Mouse (Mus musculus) layer of hippocampus, postnatal 36 days (tissue): ENCODE data around the gene Olfr605. TPM values are rescaled to one million over a fixed set of nuclear protein-coding genes. Genes with fewer than 3 reads are reported as not detected.
"Not testable (repeated sequence)": the region's sequence is repeated elsewhere in the genome, so short reads cannot be mapped to it uniquely, and the experiment has no call there.

ENCODE experiments used
- DNase-seq, 2 experiments: peaks; one replicate each; pipeline ENCODE4 v3.0.0; 2022
- microRNA-seq, 2 experiments: library from miRNA; unstranded; fragments of <30 nt; microRNA quantifications; one replicate each; pipeline ENCODE4 v1.2.0; 2021
- total RNA-seq, 2 experiments: library from RNA; stranded (reverse); gene quantifications; 2 replicates each; pipeline ENCODE4 v1.2.3; 2021

The Olfr605 gene
- not detected for total RNA-seq

- DNase-seq = no peak
Observed at GRCm38 (mm10) chr7:103445339-103445738, at the start of gene Olfr605. Gene Olfr605, minus strand, starts transcription at chr7:103445439.

GRCm38 (mm10) chr7:103477106-103477505 is 31.9 kb upstream of the Olfr605 start:
- not testable (repeated sequence) for DNase-seq

- no peak for DNase-seq
Observed at GRCm38 (mm10) chr7:103469577-103469976, 24.3 kb upstream of the Olfr605 start, which contains the start of gene Olfr608. Gene Olfr608, plus strand, starts transcription at chr7:103469877.

DNA sequence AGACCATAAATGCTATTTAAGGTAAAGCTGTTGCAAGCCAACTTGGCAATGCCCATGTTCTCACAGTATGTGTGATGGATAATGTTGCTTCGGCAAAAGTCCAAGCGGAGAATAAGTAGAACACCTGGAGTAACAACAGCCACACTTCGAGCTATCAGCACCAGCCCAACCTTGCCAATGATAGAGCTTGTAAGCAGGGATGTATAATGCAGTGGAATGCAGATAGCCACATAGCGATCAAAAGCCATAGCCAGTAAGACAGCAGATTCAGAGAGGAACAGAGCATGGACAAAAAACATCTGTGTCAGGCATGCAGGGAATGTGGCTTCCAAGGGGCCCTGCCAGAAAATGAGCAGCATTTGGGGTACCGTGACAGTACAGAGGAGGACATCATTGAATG is 15.4 kb upstream of the Olfr605 start:
- DNase-seq = no peak

- no peak for DNase-seq
Observed at GRCm38 (mm10) chr7:103448746-103449145, 3.5 kb upstream of the Olfr605 start, which contains the start of gene Olfr606. Gene Olfr606, plus strand, starts transcription at chr7:103449046.

GRCm38 (mm10) chr7:103414772-103415171 is 30.5 kb downstream of the Olfr605 start, which contains the start of gene Usp17lc:
Gene Usp17lc, plus strand, starts transcription at chr7:103415072.
- not testable (repeated sequence) for DNase-seq

- DNase-seq = not testable (repeated sequence)
Observed at GRCm38 (mm10) chr7:103406521-103407055, 38.7 kb downstream of the Olfr605 start.

DNA sequence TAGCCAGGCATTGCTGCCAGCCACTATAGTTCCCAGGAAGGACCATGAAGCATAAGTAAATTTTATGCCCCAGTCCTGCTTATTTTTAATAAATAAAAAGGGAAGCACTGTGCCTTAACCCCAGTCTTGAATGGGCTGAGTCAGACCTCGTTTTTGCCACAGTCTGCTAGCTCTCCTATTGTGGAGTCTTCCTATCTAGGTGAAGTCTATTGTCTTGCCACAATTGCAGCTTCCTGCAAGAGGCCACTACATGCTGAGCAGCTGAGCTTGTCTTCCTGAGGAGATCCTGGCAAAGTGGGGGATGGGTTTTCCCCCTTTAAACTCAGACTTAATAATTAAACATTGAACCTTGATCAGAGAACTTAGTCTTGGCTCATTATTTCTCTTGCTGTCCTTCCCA is 46.3 kb downstream of the Olfr605 start:
- no peak for DNase-seq

DNA sequence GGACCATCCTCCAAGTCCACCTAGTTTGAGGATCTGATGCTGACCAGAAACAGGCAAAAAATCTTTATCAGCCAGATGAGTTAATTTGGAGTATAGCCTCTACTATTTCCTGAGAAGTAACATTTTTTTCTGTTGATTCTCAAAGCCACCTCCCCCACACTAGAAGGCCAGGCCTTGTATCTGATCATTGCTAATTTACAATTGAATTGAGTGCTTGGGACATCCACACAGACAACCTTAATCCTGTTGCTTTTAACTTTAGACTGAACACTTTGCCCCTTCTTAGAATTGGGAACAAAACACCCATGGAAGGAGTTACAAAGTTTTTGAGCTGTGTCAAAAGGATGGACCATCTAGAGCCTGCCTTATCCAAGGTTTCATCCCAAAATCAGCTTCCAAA is 47.5 kb downstream of the Olfr605 start:
- DNase-seq = no peak

Small RNA genes within 50 kb of the gene (microRNA-seq; reads per million reads assigned to microRNA genes)
- gene Gm25774 = 0 reads per million in 2 experiments

Other genes with a start within 250 kb of the Olfr605 start
- not detected for gene Olfr593, start 233.6 kb downstream of the Olfr605 start, total RNA-seq
- gene Olfr594, start 228.4 kb downstream of the Olfr605 start, total RNA-seq = not detected
- gene Usp17ld, start 192.9 kb downstream of the Olfr605 start, total RNA-seq = not detected
- gene Olfr596, start 139.8 kb downstream of the Olfr605 start, total RNA-seq = not detected
- gene Olfr597, start 129.1 kb downstream of the Olfr605 start, total RNA-seq = not detected
- not detected for gene Olfr598, start 121.9 kb downstream of the Olfr605 start, total RNA-seq
- gene Olfr599, start 109.5 kb downstream of the Olfr605 start, total RNA-seq = not detected
- gene Olfr600, start 95.8 kb downstream of the Olfr605 start, total RNA-seq = not detected
- not detected for gene Olfr601, start 82.8 kb downstream of the Olfr605 start, total RNA-seq
- not detected for gene Olfr603, start 59.3 kb downstream of the Olfr605 start, total RNA-seq
- gene Usp17lc, start 30.4 kb downstream of the Olfr605 start, total RNA-seq = not detected
- gene Olfr606, start 3.6 kb upstream of the Olfr605 start, total RNA-seq = not detected
- gene Olfr607, start 18.7 kb upstream of the Olfr605 start, total RNA-seq = not detected
- not detected for gene Olfr608, start 24.4 kb upstream of the Olfr605 start, total RNA-seq
- gene Olfr609, start 52.6 kb upstream of the Olfr605 start, total RNA-seq = not detected
- not detected for gene Olfr610, start 66.7 kb upstream of the Olfr605 start, total RNA-seq
- not detected for gene Olfr611, start 75.4 kb upstream of the Olfr605 start, total RNA-seq
- not detected for gene Olfr612, start 97.3 kb upstream of the Olfr605 start, total RNA-seq
- gene Olfr613, start 102.6 kb upstream of the Olfr605 start, total RNA-seq = not detected
- gene Olfr615, start 110.6 kb upstream of the Olfr605 start, total RNA-seq = not detected
- gene Olfr616, start 123.7 kb upstream of the Olfr605 start, total RNA-seq = not detected
- not detected for gene Olfr617, start 127.6 kb upstream of the Olfr605 start, total RNA-seq
- not detected for gene Olfr618, start 144.7 kb upstream of the Olfr605 start, total RNA-seq
- gene Olfr619, start 155.1 kb upstream of the Olfr605 start, total RNA-seq = not detected
- not detected for gene Olfr620, start 167.1 kb upstream of the Olfr605 start, total RNA-seq
- gene Olfr622, start 197.3 kb upstream of the Olfr605 start, total RNA-seq = not detected
- not detected for gene Olfr623, start 218.3 kb upstream of the Olfr605 start, total RNA-seq
- not detected for gene Olfr624, start 225.8 kb upstream of the Olfr605 start, total RNA-seq
- gene Olfr625-ps1, start 237.3 kb upstream of the Olfr605 start, total RNA-seq = not detected